Mouse (Mus musculus) B cell, adult (primary cell): ENCODE measurements around the gene Dtd1. TPM values are rescaled to one million over a fixed set of nuclear protein-coding genes. Genes with fewer than 3 reads are reported as not detected.

Source experiments
- total RNA-seq: library from RNA; stranded (reverse); gene quantifications from 4 replicates; pipeline ENCODE4 v1.2.4, GENCODE M21; 2023; ENCODE audit not compliant: inconsistent age

Dtd1 gene
- total RNA-seq, result 16.3 to 20.1 TPM (median 19.8 TPM) in 4 replicates

DNA sequence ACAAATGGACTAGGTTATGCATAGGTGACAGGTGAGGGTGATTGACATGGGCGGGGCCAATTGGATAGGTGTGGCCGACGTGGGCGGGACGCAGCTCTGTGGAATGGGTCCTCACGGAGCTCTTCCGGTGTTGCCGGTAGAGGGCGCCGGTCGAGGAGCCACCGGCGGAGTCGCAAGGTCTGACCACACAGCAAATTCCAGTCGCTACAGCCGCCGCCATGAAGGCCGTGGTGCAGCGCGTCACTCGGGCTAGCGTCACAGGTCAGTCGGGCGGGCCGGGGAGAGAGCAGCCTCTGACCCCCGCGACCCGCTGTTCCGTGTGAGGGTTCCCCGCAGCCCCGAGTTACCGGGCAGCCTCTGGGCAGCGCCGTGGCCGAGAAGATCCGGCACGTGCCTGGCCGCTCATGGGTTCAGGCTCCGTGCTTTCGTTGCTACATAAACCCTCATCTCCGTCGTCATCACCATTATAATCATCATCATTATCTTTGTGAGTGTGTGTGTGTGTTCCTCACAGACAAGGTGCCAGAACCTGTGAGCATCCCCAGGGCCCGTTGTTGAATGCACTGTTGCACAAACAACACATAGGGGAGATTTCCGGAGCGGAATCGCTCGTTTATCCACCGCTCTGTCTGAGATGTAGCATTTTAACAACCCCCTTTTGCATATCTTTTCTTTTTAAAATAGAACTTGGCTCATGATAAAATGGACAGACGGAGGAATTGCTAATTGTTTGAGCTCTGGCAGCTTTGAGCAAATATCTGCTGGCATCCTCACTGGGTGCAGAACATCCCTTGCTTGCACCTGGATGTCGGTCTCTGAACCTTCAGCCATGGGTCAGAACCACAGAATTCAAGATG, at the start of gene Dtd1:
Gene Dtd1 (plus strand): TSS at position 67 of the 857 bp plus-strand sequence.

DNA sequence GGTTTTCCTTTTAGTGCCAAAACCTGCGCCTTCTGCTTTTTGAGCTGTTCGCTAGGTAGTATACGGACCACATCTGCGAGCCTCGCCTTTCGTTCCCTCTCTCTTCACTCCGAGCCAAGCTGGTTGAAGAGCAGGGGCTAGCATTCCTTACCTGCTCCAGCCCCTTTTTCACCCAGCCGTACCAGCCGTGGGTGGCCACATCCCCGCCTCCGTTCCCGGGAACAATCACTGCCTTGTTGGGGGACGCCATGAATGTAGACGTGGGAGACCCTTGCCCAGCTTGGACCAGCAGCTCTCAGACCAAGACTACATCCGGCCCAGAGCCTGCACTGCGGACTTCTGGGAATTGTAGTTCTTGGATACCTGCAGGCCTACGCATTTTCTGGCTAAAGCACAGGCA, 49.2 kb upstream of the Dtd1 start, which contains the start of gene Rbbp9:
Gene Rbbp9 (minus strand): TSS at position 341 of the 400 bp plus-strand sequence.

GRCm38 (mm10) chr2:144555820-144556552, 43.7 kb upstream of the Dtd1 start, which contains the start of gene Sec23b:
Gene Sec23b, plus strand, starts transcription at chr2:144556229.

GRCm38 (mm10) chr2:144593951-144594651, 5.6 kb upstream of the Dtd1 start, which contains the start of gene Smim26:
Gene Smim26, plus strand, starts transcription at chr2:144594054.

Other genes starting within 250 kb of the Dtd1 start
- gene Kat14, start 230.9 kb upstream of the Dtd1 start, total RNA-seq, result 33.0 to 46.9 TPM (median 37.0 TPM) in 4 replicates
- 1.2 to 6.3 TPM (median 4.0 TPM) in 4 replicates for gene Pet117, start 230.9 kb upstream of the Dtd1 start, total RNA-seq
- 0.12 to 0.87 TPM (median 0.87 TPM) in 3 of 4 replicates, not detected in the other for gene Dzank1, start 72.5 kb upstream of the Dtd1 start, total RNA-seq
- 35.6 to 45.1 TPM (median 41.7 TPM) in 4 replicates for gene Polr3f, start 72.2 kb upstream of the Dtd1 start, total RNA-seq
- 3.3 to 5.2 TPM (median 4.2 TPM) in 4 replicates for gene Rbbp9, start 49.0 kb upstream of the Dtd1 start, total RNA-seq
- 55.9 to 67.0 TPM (median 62.8 TPM) in 4 replicates for gene Sec23b, start 43.7 kb upstream of the Dtd1 start, total RNA-seq
- gene Smim26, start 5.8 kb upstream of the Dtd1 start, total RNA-seq, result 14.6 to 19.9 TPM (median 16.2 TPM) in 4 replicates
- not detected in 4 replicates for gene Scp2d1, start 223.8 kb downstream of the Dtd1 start, total RNA-seq